Mouse (Mus musculus) kidney, adult 2 months (tissue): Measurements from ENCODE around the gene Cdiptos.

Experiments used
- CTCF ChIP-seq: fragments of 200-500 bp; conservative IDR thresholded peaks from 2 replicates; pipeline ENCODE4 v1.5.1; 2011; ENCODE audit warnings: low read depth, mild to moderate bottlenecking, control low read depth, low read length, moderate library complexity, mixed read lengths; ENCODE audit not compliant: insufficient read depth, insufficient read length
- POLR2A ChIP-seq: fragments of 200-500 bp; IDR thresholded peaks from one replicate; pipeline ENCODE4 v1.6.1; 2011; ENCODE audit warnings: low read depth, low read length, control low read depth

GRCm38 (mm10) chr7:126961095-126961494, 14.8 kb downstream of the Cdiptos start:
- no peak for TF ChIP-seq CTCF
- TF ChIP-seq POLR2A: no peak
